Comparison of ENCODE assay signal across 8 mouse cellular contexts in the genomic region with DNA sequence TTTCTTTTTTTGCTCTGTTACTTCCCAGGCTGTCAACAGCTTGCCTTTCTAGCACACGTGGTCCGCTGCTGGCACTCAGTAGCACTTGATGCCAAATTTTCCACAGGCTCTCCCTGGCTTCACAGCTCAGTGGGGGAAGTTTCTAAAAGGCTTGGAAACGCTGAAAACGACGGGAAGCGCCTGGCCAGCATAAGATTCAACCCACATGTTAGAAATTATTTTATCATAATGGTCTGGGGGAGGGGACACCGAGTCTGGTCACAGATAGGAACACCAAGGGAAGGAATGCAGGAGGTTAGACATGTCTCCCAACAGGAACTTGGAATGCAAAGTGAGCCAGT. TPM values are rescaled to one million over a fixed set of nuclear protein-coding genes. Genes with fewer than 3 reads are reported as not detected.
DNase-seq lines count a peak whose midpoint lies in the region; ATAC-seq lines count a peak whose summit lies in the region.
"Had no signal": no experiment of that assay in that cellular context is flagged by ENCODE, and none has a peak within 500 bp of the region (broad histone marks: within the 10 kb centered on the region; RNA-seq: fewer than 3 reads in every experiment).

No protein-coding gene starts in this region.

- H3K27ac ChIP-seq in embryonic facial prominence, embryonic 14.5 days (replicated peaks; ENCODE audit: low read depth, low read length), result no peak overlapping the region
- H3K27ac ChIP-seq: liver, embryonic 14.5 days had no signal

- H3K4me1 ChIP-seq in embryonic facial prominence, embryonic 14.5 days (ENCODE audit: control insufficient read depth, insufficient read depth, low read length), result peaks cover 20% of the 10 kb centered on the region

- DNase-seq in lung, postnatal 10 days, result peak; percentile 49
- no peak for DNase-seq in lung, postnatal 36 days
- peak; percentile 89 for DNase-seq in embryonic facial prominence, embryonic 14.5 days (ENCODE audit: low spot score)
- DNase-seq in kidney, postnatal 10 days, result peak; percentile 55
- DNase-seq in right cerebral cortex, adult 18-20 months, result peak; percentile 67
- DNase-seq in urinary bladder, adult 18-20 months (ENCODE audit: low spot score in 2 of 2), result no peak
- DNase-seq in thymus, postnatal 14 days, result no peak

- H3K9ac ChIP-seq in embryonic facial prominence, embryonic 14.5 days (ENCODE audit: low read depth, low read length), result no peak overlapping the region
- H3K9ac ChIP-seq: liver, embryonic 14.5 days had no signal

- H3K4me2 ChIP-seq in embryonic facial prominence, embryonic 14.5 days (ENCODE audit: low read depth, low read length), result no peak overlapping the region; the same call in 1 of the 2 replicates

- H3K27me3 ChIP-seq in embryonic facial prominence, embryonic 14.5 days (replicated peaks; ENCODE audit: control insufficient read depth, insufficient read depth, low read length), result no peaks in the 10 kb centered on the region

- no peaks in the 10 kb centered on the region for H3K36me3 ChIP-seq in embryonic facial prominence, embryonic 14.5 days (ENCODE audit: control insufficient read depth, insufficient read depth, low read length)

- WGBS in embryonic facial prominence, embryonic 14.5 days, result 20% methylated on average over 7 of the region's 7 CpGs

- H3K9me3 ChIP-seq in embryonic facial prominence, embryonic 14.5 days (ENCODE audit: control insufficient read depth, low read length), result no peaks in the 10 kb centered on the region

- peak; percentile 70; the same call in 1 of the 2 replicates for ATAC-seq in embryonic facial prominence, embryonic 14.5 days (ENCODE audit: low read depth)

- H3K4me3 ChIP-seq in embryonic facial prominence, embryonic 14.5 days (ENCODE audit: low read depth, low read length), result no peak overlapping the region

RNA-seq across cellular contexts. Expression of a gene that starts 10.1 kb away (rescaled TPM):
- polyA plus RNA-seq in embryonic facial prominence, embryonic 14.5 days (2014; fragmentation: Nextera tagmentation; extraction: Ambion mirVana), result 0.62 and 1.5 TPM in 2 replicates
- polyA plus RNA-seq: liver, embryonic 14.5 days had no signal

RNA-seq across cellular contexts. Expression of a gene that starts 12.6 kb away (rescaled TPM):
- 127 and 137 TPM in 2 replicates for polyA plus RNA-seq in embryonic facial prominence, embryonic 14.5 days (2014; fragmentation: Nextera tagmentation; extraction: Ambion mirVana)

Comparison
In these comparisons a context has a peak if more than half of its experiments do, and no peak if none do; other contexts are left out.
1. DNase-seq: peak in lung, postnatal 10 days (single experiment), embryonic facial prominence, embryonic 14.5 days (single experiment), kidney, postnatal 10 days (single experiment) and right cerebral cortex, adult 18-20 months (single experiment); none in lung, postnatal 36 days (single experiment), urinary bladder, adult 18-20 months (0 of 2) and thymus, postnatal 14 days (single experiment).